Mouse (Mus musculus) left cerebral cortex, adult 11 months (tissue): ENCODE results near the gene Dusp22.

Source experiments
- DNase-seq: peaks from one replicate; pipeline ENCODE4 v3.0.0; 2022; ENCODE audit warnings: low spot score

Dusp22 gene

GRCm38 (mm10) chr13:30673878-30674277 lies 14.1 kb downstream of the Dusp22 start:
- DNase-seq, result no peak

GRCm38 (mm10) chr13:30678822-30679221 lies 19.0 kb downstream of the Dusp22 start:
- DNase-seq, result no peak

GRCm38 (mm10) chr13:30681866-30682265 lies 22.1 kb downstream of the Dusp22 start:
- DNase-seq, result no peak

- no peak for DNase-seq
These were observed 22.5 kb downstream of the Dusp22 start for GRCm38 (mm10) chr13:30682328-30682727.

GRCm38 (mm10) chr13:30684614-30685122 lies 24.9 kb downstream of the Dusp22 start:
- DNase-seq, result no peak

GRCm38 (mm10) chr13:30685957-30686356 lies 26.2 kb downstream of the Dusp22 start:
- no peak for DNase-seq

GRCm38 (mm10) chr13:30688035-30688616 lies 28.3 kb downstream of the Dusp22 start:
- no peak for DNase-seq

- DNase-seq, result no peak
These were observed 29.7 kb downstream of the Dusp22 start for GRCm38 (mm10) chr13:30689475-30689874.

- no peak for DNase-seq
These were observed 31.9 kb downstream of the Dusp22 start for GRCm38 (mm10) chr13:30691441-30692292.

- DNase-seq, result no peak
These were observed 33.0 kb downstream of the Dusp22 start for GRCm38 (mm10) chr13:30692644-30693385.

- DNase-seq, result no peak
These were observed 35.4 kb downstream of the Dusp22 start for GRCm38 (mm10) chr13:30695232-30695631.

- no peak for DNase-seq
These were observed 36.1 kb downstream of the Dusp22 start for GRCm38 (mm10) chr13:30695890-30696289.

GRCm38 (mm10) chr13:30697880-30698279 lies 38.1 kb downstream of the Dusp22 start:
- DNase-seq, result no peak

GRCm38 (mm10) chr13:30702695-30703094 lies 42.9 kb downstream of the Dusp22 start:
- no peak for DNase-seq

GRCm38 (mm10) chr13:30704246-30705095 lies 44.7 kb downstream of the Dusp22 start:
- DNase-seq, result no peak

- no peak for DNase-seq
These were observed 51.3 kb downstream of the Dusp22 start for GRCm38 (mm10) chr13:30711066-30711465.

- DNase-seq, result no peak
These were observed 51.9 kb downstream of the Dusp22 start for GRCm38 (mm10) chr13:30711711-30712110.

GRCm38 (mm10) chr13:30712280-30712679 lies 52.5 kb downstream of the Dusp22 start:
- no peak for DNase-seq

- DNase-seq, result no peak
These were observed 53.8 kb downstream of the Dusp22 start for GRCm38 (mm10) chr13:30713621-30714020.

GRCm38 (mm10) chr13:30714552-30714951 lies 54.8 kb downstream of the Dusp22 start:
- no peak for DNase-seq

- DNase-seq, result no peak
These were observed 55.3 kb downstream of the Dusp22 start for GRCm38 (mm10) chr13:30715060-30715459.

GRCm38 (mm10) chr13:30715573-30715972 lies 55.8 kb downstream of the Dusp22 start:
- DNase-seq, result no peak
